Mouse (Mus musculus) ES-E14 (cell line): ENCODE data around the gene Erbb3. TPM values are rescaled to one million over a fixed set of nuclear protein-coding genes. Genes with fewer than 3 reads are reported as not detected.

ENCODE experiments used
- DNase-seq: peaks from one replicate; pipeline ENCODE4 v3.0.0-alpha.2; 2013; ENCODE audit warnings: low read depth, low spot score
- H3K27ac ChIP-seq: 2 replicates; pipeline ENCODE4 v1.5.1; 2012; ENCODE audit warnings: low read depth, mild to moderate bottlenecking, low read length, moderate library complexity, mixed read lengths; ENCODE audit not compliant: poor library complexity, insufficient read depth, severe bottlenecking
- H3K36me3 ChIP-seq: 2 replicates; pipeline ENCODE4 v1.6.1; 2012; ENCODE audit warnings: mild to moderate bottlenecking, low read length, moderate library complexity, mixed read lengths; ENCODE audit not compliant: control insufficient read depth, poor library complexity, insufficient read depth, severe bottlenecking
- H3K4me1 ChIP-seq, 2 experiments: fragments of 150-350 bp in 1 of 2; sonication (generic) in 1 of 2; 2 replicates each; pipeline ENCODE4 v1.6.1; 2012; ENCODE audit warnings: low read length in 2 of 2, mild to moderate bottlenecking in 1 of 2, mixed read lengths in 1 of 2; ENCODE audit not compliant: control insufficient read depth in 2 of 2, insufficient read depth in 2 of 2, poor library complexity in 1 of 2
- H3K4me3 ChIP-seq, 2 experiments: fragments of 150-350 bp in 1 of 2; sonication (generic) in 1 of 2; 2 replicates each; pipeline ENCODE4 v1.5.1; 2012; ENCODE audit warnings: low read length in 2 of 2, low read depth in 1 of 2, mild to moderate bottlenecking in 1 of 2, mixed read lengths in 1 of 2; ENCODE audit not compliant: insufficient read depth in 1 of 2, poor library complexity in 1 of 2, severe bottlenecking in 1 of 2
- H3K9ac ChIP-seq: 2 replicates; pipeline ENCODE4 v1.6.1; 2012; ENCODE audit warnings: low read depth, mild to moderate bottlenecking, low read length, mixed read lengths; ENCODE audit not compliant: poor library complexity, insufficient read depth, severe bottlenecking
- H3K9me3 ChIP-seq: fragments of 150-350 bp; sonication (generic); 2 replicates; pipeline ENCODE4 v1.6.1; 2012; ENCODE audit warnings: low read depth, mild to moderate bottlenecking, low read length; ENCODE audit not compliant: control insufficient read depth, insufficient read depth
- CHD2 ChIP-seq: IDR thresholded peaks from 2 replicates; pipeline ENCODE4 v1.6.1; 2014; ENCODE audit warnings: mild to moderate bottlenecking, low read depth, low read length, inconsistent platforms
- HCFC1 ChIP-seq: IDR thresholded peaks from 2 replicates; pipeline ENCODE4 v1.6.1; 2012; ENCODE audit warnings: low read length, inconsistent platforms, borderline replicate concordance; ENCODE audit not compliant: insufficient read depth
- MAFK ChIP-seq: IDR thresholded peaks from 2 replicates; pipeline ENCODE4 v1.6.1; 2014; ENCODE audit warnings: mild to moderate bottlenecking, low read depth, low read length, inconsistent platforms; ENCODE audit not compliant: insufficient read depth
- ZC3H11A ChIP-seq: IDR thresholded peaks from 2 replicates; pipeline ENCODE4 v1.6.1; 2012; ENCODE audit warnings: low read depth, mild to moderate bottlenecking, inconsistent platforms, low read length, borderline replicate concordance
- ZNF384 ChIP-seq: IDR thresholded peaks from 2 replicates; pipeline ENCODE4 v1.6.1; 2012; ENCODE audit warnings: low read depth, low read length, inconsistent platforms
- in situ Hi-C, 2 experiments: fragments of 600-800 bp; cut with MboI; formaldehyde crosslinking; loops; one replicate each; pipeline ENCODE4 v1.15.1; 2025; ENCODE audit warnings: low sequenced_read_pairs in 2 of 2, inconsistent platforms in 1 of 2; ENCODE audit not compliant: unreplicated experiment in 2 of 2
- total RNA-seq: library from RNA; depleted of rRNA; stranded (reverse); fragments of 300-350 nt; gene quantifications from 2 replicates; pipeline ENCODE4 v1.2.3, GENCODE M21; 2012

Gene Erbb3
- total RNA-seq, 1 experiment: 24.9 TPM

DNA sequence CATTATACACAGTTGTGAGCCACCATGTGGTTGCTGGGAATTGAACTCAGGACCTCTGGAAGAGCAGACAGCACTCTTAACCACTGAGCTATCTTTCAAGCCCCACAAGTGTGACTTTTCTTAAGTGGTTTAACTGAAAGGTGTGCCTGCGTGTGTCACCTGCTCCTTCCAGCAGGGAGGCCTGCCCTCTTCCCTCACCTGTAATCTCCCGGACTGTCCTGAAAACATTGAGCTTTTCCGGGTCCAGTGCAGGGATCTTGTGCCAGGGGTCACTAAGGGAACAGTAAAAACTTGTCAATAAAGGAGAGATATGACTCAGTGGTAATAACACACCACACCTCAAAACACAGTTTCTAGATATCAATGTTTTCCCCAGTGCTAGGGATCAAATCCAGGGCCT is 10.2 kb downstream of the Erbb3 start:
- TF ChIP-seq MAFK (no peak), CHD2 (no peak), ZC3H11A (no peak), ZNF384 (no peak), HCFC1 (no peak)
- Histone ChIP-seq H3K36me3 (peaks cover 31% of the 10 kb centered on the region), H3K9ac (no peak overlapping the region), H3K4me1 (peaks cover 0 to 12% of the 10 kb centered on the region in 2 experiments; a peak in 2 of 4 replicates), H3K4me3 (no peak overlapping the region), H3K9me3 (no peaks in the 10 kb centered on the region), H3K27ac (no peak overlapping the region)
- no peak for DNase-seq
- in situ Hi-C loops: no loop called here

DNA sequence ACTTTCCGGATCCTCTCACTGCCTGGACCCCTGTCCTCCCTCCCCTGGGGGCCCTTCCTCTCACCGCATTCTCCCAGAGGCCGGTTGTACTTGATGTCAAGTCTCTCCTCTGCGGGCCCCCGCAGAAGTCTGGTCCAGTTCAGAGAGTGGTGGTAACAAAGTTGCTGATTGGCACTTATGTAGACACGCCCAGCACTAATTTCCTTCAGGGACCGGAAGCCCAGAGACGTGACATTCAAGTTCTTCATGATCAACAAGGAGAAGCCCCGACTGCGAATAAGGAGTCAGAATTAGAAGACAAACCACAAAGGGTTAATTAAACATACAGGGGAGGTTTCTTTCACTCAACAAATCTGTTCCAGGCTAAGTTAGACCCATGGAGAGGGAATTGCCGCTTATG is 11.1 kb downstream of the Erbb3 start:
- Histone ChIP-seq H3K27ac (no peak overlapping the region), H3K9me3 (no peaks in the 10 kb centered on the region), H3K36me3 (peaks cover 38% of the 10 kb centered on the region), H3K4me3 (no peak overlapping the region; a peak in 1 of 4 replicates), H3K9ac (no peak overlapping the region; the same call in 1 of the 2 replicates), H3K4me1 (peaks cover 0 to 4% of the 10 kb centered on the region in 2 experiments; a peak in 1 of 4 replicates)
- TF ChIP-seq ZNF384: no peak
- no peak for TF ChIP-seq CHD2
- TF ChIP-seq ZC3H11A: no peak
- no peak for TF ChIP-seq MAFK
- no peak for TF ChIP-seq HCFC1
- in situ Hi-C loops: no loop called here
- no peak for DNase-seq

DNA sequence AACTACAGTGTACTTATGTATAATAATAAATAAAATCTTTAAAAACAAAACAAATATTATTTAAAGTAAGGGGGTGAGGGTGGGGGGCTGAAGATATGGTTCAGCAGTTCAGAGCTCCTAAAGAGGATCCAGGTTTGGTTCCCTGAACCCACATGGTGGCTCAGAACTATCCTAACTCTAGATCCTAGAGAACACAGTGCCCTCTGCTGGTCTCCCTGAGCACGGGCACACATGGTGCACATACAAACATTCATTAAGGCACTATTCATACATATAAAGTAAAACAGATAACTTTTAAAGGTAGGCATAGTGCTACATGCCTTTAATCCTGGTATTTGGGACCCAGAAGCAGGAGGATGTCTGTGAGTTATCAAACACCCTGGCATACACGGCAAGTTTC is 14.4 kb downstream of the Erbb3 start:
- TF ChIP-seq ZC3H11A (no peak; the same call in 1 of the 2 replicates), HCFC1 (no peak), CHD2 (no peak), MAFK (no peak), ZNF384 (no peak)
- in situ Hi-C loops: no loop called here

DNA sequence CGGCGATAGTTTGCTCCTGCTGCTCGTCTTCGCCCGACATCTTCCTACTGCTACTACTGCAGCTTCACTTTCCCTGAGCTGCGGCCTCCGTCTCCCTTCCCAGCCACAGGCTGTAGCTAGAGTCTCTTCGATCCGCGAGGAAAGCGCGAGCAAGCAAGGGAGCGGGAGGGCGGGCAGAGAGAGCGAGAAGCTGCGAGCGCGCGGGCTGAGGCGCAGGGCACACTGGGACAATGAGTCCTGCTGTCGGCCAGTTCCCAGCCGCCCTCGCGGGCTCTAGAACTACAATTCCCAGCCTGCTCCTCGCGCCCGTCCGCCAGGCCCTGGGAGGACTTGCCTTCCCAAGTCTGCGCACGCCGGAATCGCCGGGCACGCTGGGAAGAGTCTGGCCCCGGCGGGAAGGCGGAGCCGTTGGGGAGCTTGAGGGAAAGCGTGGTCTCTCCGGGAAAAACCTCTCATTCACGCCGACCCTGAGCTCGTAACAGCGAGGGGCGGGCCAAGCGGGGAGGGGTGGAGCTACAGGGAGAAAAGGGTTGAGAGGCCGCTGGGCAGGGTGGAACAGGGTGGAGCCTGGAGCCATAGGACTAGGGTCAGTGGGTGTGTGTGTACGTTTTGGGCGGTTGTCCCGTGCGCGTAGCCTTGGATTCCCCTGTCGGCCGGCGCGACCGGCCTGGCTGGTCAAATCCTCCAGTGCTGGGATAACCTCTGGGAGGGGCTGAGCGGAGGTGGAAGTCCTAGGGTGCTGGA is 23.5 kb downstream of the Erbb3 start, which contains the start of gene Pa2g4:
Pa2g4 (minus strand) TSS at position 200 of the 744 bp plus-strand sequence.
- H3K36me3 ChIP-seq: peaks cover 35% of the 10 kb centered on the region
- no peak for TF ChIP-seq ZC3H11A
- no peak for TF ChIP-seq MAFK
- no peak for TF ChIP-seq ZNF384
- peak; percentile 16; the same call in 1 of the 2 replicates for TF ChIP-seq CHD2
- TF ChIP-seq HCFC1: peak; percentile 99
- H3K27ac ChIP-seq: peak within 1 kb of the TSS; percentile 86
- DNase-seq: peak; percentile 100
- in situ Hi-C loops: no loop called here
- H3K9me3 ChIP-seq: no peaks in the 10 kb centered on the region
- H3K4me1 ChIP-seq: peaks cover 0 to 3% of the 10 kb centered on the region in 2 experiments; a peak in 2 of 4 replicates
- H3K9ac ChIP-seq: peak within 1 kb of the TSS; percentile 99
- peak within 1 kb of the TSS; percentile 84 to 88 for H3K4me3 ChIP-seq

More for the DNA sequence above, 14.4 kb downstream of the Erbb3 start:
- Histone ChIP-seq H3K4me1 (no peaks in the 10 kb centered on the region; a peak in 1 of 4 replicates), H3K36me3 (peaks cover 48% of the 10 kb centered on the region), H3K27ac (no peak overlapping the region), H3K4me3 (no peak overlapping the region), H3K9ac (no peak overlapping the region), H3K9me3 (no peaks in the 10 kb centered on the region)
- peak; percentile 52 for DNase-seq
